Mouse (Mus musculus): ENCODE results near the gene Trcg1. TPM values are rescaled to one million over a fixed set of nuclear protein-coding genes. Genes with fewer than 3 reads are reported as not detected.

The Trcg1 gene
- polyA plus RNA-seq (2012; rRNA removed; ENCODE audit: low replicate concordance), result not detected in 2 replicates

DNA sequence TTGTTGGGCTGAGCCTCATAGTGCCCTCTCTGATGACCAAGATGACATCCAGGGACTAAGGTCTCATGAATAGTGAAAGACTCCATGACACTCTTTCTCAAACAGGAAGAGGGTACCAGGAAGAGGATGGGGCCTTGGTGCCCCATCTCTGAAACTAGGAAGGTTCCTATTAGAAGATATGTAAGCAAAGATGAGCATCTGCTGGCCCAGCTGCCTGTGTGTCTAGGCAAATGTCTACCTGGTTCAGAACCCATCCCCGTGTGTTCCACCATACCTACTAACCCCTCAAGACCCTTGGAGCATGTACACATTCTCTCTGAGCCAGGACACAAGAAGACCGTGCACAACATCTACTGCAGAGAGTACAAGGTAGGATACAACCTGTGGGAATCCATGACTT lies at the start of gene Trcg1:
Trcg1 (plus strand) TSS at position 301 of the 400 bp plus-strand sequence.

GRCm38 (mm10) chr9:57261913-57262794 lies 25.8 kb downstream of the Trcg1 start, which contains the start of gene 1700017B05Rik:
Gene 1700017B05Rik, minus strand, starts transcription at chr9:57262612.

Other genes starting within 250 kb of the Trcg1 start
- gene Ptpn9, start 241.6 kb upstream of the Trcg1 start, polyA plus RNA-seq (2012; rRNA removed; ENCODE audit: low replicate concordance), result 29.8 and 43.5 TPM in 2 replicates
- 51.1 and 109 TPM in 2 replicates for gene Sin3a, start 164.5 kb upstream of the Trcg1 start, polyA plus RNA-seq (2012; rRNA removed; ENCODE audit: low replicate concordance)
- gene Man2c1, start 105.9 kb upstream of the Trcg1 start, polyA plus RNA-seq (2012; rRNA removed; ENCODE audit: low replicate concordance), result 227 and 273 TPM in 2 replicates
- gene Neil1, start 88.3 kb upstream of the Trcg1 start, polyA plus RNA-seq (2012; rRNA removed; ENCODE audit: low replicate concordance), result 13.9 and 17.0 TPM in 2 replicates
- gene Commd4, start 78.2 kb upstream of the Trcg1 start, polyA plus RNA-seq (2012; rRNA removed; ENCODE audit: low replicate concordance), result 143 and 173 TPM in 2 replicates
- gene 1700017B05Rik, start 26.1 kb downstream of the Trcg1 start, polyA plus RNA-seq (2012; rRNA removed; ENCODE audit: low replicate concordance), result 8.6 and 27.9 TPM in 2 replicates
- gene Ppcdc, start 203.6 kb downstream of the Trcg1 start, polyA plus RNA-seq (2012; rRNA removed; ENCODE audit: low replicate concordance), result 40.6 and 42.8 TPM in 2 replicates
- 31.3 and 41.5 TPM in 2 replicates for gene Scamp5, start 231.5 kb downstream of the Trcg1 start, polyA plus RNA-seq (2012; rRNA removed; ENCODE audit: low replicate concordance)

Measured in subcutaneous adipose tissue, adult 2 months (tissue).